Mouse (Mus musculus): Measurements from ENCODE around the gene Cfh.
"Not testable (repeated sequence)": the region's sequence is repeated elsewhere in the genome, so short reads cannot be mapped to it uniquely, and the experiment has no call there.

The Cfh gene

GRCm38 (mm10) chr1:140183664-140184063, at the start of gene Cfh:
Gene Cfh, minus strand, starts transcription at chr1:140183764.
- not testable (repeated sequence) for DNase-seq

- no peak for DNase-seq
These were observed 43.1 kb upstream of the Cfh start for GRCm38 (mm10) chr1:140226673-140227072.

GRCm38 (mm10) chr1:140225221-140225620, 41.7 kb upstream of the Cfh start:
- no peak for DNase-seq

- DNase-seq = no peak
These were observed 21.8 kb upstream of the Cfh start for GRCm38 (mm10) chr1:140205329-140205728.

GRCm38 (mm10) chr1:140188500-140188899, 4.9 kb upstream of the Cfh start:
- DNase-seq = not testable (repeated sequence)

- no peak for DNase-seq
These were observed 356 bp downstream of the Cfh start for GRCm38 (mm10) chr1:140183208-140183607.

GRCm38 (mm10) chr1:140180125-140180524, 3.4 kb downstream of the Cfh start:
- DNase-seq = no peak

- no peak for DNase-seq
These were observed 8.1 kb downstream of the Cfh start for GRCm38 (mm10) chr1:140175442-140175841.

GRCm38 (mm10) chr1:140171581-140172154, 11.9 kb downstream of the Cfh start:
- no peak for DNase-seq

GRCm38 (mm10) chr1:140158970-140159369, 24.6 kb downstream of the Cfh start:
- no peak for DNase-seq

GRCm38 (mm10) chr1:140069471-140069870, 114.1 kb downstream of the Cfh start:
- DNase-seq = no peak

All from spleen, adult 18-20 months (tissue).